Mouse (Mus musculus): ENCODE data around the gene Ncoa7. TPM values are rescaled to one million over a fixed set of nuclear protein-coding genes. Genes with fewer than 3 reads are reported as not detected.
A peak's percentile ranks its signal among the peaks of the same experiment; 100 is the strongest.

Ncoa7 gene
- polyA plus RNA-seq, 1 experiment from 2014 or later, result 16.6 TPM

- no peak for ATAC-seq (replicated peaks; ENCODE audit: low FRiP score)
- Histone ChIP-seq H3K27me3 (no peaks in the 10 kb centered on the region), H3K27ac (no peak overlapping the region), H3K36me3 (peaks cover 8% of the 10 kb centered on the region; the same call in 1 of the 2 replicates), H3K9me3 (replicated peaks) (no peaks in the 10 kb centered on the region), H3K9ac (no peak overlapping the region), H3K4me1 (0 out of 2 replicates have a peak, but pooled peaks cover 3% of the 10 kb centered on the region), H3K4me3 (replicated peaks) (no peak overlapping the region), H3K4me2 (no peak overlapping the region)
- WGBS, result 60% methylated on average over 3 of the region's 3 CpGs
Measured at GRCm38 (mm10) chr10:30778240-30778639, 24.9 kb downstream of the Ncoa7 start.

- H3K4me3 ChIP-seq (replicated peaks), result no peak overlapping the region
- no peaks in the 10 kb centered on the region for H3K27me3 ChIP-seq
- 0 out of 2 replicates have a peak, but pooled peaks cover 3% of the 10 kb centered on the region for H3K4me1 ChIP-seq
- H3K9me3 ChIP-seq (replicated peaks), result no peaks in the 10 kb centered on the region
- no peak; the same call in 1 of the 2 replicates for ATAC-seq (replicated peaks; ENCODE audit: low FRiP score)
- no peak overlapping the region for H3K9ac ChIP-seq
- H3K36me3 ChIP-seq, result peaks cover under 1% of the 10 kb centered on the region; the same call in 1 of the 2 replicates
- H3K27ac ChIP-seq, result no peak overlapping the region
- no peak overlapping the region for H3K4me2 ChIP-seq
- WGBS, result 79% methylated on average over 2 of the region's 2 CpGs
Measured at GRCm38 (mm10) chr10:30775987-30776386, 27.1 kb downstream of the Ncoa7 start.

GRCm38 (mm10) chr10:30775568-30775967 is 27.6 kb downstream of the Ncoa7 start:
- Histone ChIP-seq H3K9me3 (replicated peaks) (no peaks in the 10 kb centered on the region), H3K4me3 (replicated peaks) (no peak overlapping the region), H3K4me2 (no peak overlapping the region), H3K9ac (no peak overlapping the region), H3K36me3 (no peaks in the 10 kb centered on the region), H3K27ac (no peak overlapping the region), H3K27me3 (no peaks in the 10 kb centered on the region), H3K4me1 (0 out of 2 replicates have a peak, but pooled peaks cover 3% of the 10 kb centered on the region)
- WGBS, result 62% methylated on average over 5 of the region's 5 CpGs
- ATAC-seq (replicated peaks; ENCODE audit: low FRiP score), result peak; percentile 49; the same call in 1 of the 2 replicates

- H3K36me3 ChIP-seq, result no peaks in the 10 kb centered on the region
- H3K4me3 ChIP-seq (replicated peaks), result no peak overlapping the region
- no peak overlapping the region for H3K9ac ChIP-seq
- 80% methylated on average over 2 of the region's 2 CpGs for WGBS
- H3K9me3 ChIP-seq (replicated peaks), result no peaks in the 10 kb centered on the region
- no peak for ATAC-seq (replicated peaks; ENCODE audit: low FRiP score)
- 0 out of 2 replicates have a peak, but pooled peaks cover 3% of the 10 kb centered on the region for H3K4me1 ChIP-seq
- no peaks in the 10 kb centered on the region for H3K27me3 ChIP-seq
- H3K4me2 ChIP-seq, result no peak overlapping the region
- H3K27ac ChIP-seq, result no peak overlapping the region
Measured at GRCm38 (mm10) chr10:30774396-30774795, 28.7 kb downstream of the Ncoa7 start.

GRCm38 (mm10) chr10:30773181-30773580 is 29.9 kb downstream of the Ncoa7 start:
- no peak overlapping the region for H3K9ac ChIP-seq
- no peaks in the 10 kb centered on the region for H3K27me3 ChIP-seq
- no peaks in the 10 kb centered on the region for H3K36me3 ChIP-seq
- H3K9me3 ChIP-seq (replicated peaks), result no peaks in the 10 kb centered on the region
- WGBS, result 76% methylated on average over 5 of the region's 5 CpGs
- no peak overlapping the region for H3K4me2 ChIP-seq
- 0 out of 2 replicates have a peak, but pooled peaks cover 1% of the 10 kb centered on the region for H3K4me1 ChIP-seq
- ATAC-seq (replicated peaks; ENCODE audit: low FRiP score), result no peak
- no peak overlapping the region for H3K27ac ChIP-seq
- H3K4me3 ChIP-seq (replicated peaks), result no peak overlapping the region

GRCm38 (mm10) chr10:30771417-30772158 is 31.5 kb downstream of the Ncoa7 start:
- no peak overlapping the region for H3K9ac ChIP-seq
- H3K4me1 ChIP-seq, result no peaks in the 10 kb centered on the region
- no peak overlapping the region for H3K4me2 ChIP-seq
- H3K27ac ChIP-seq, result no peak overlapping the region
- no peak overlapping the region for H3K4me3 ChIP-seq (replicated peaks)
- H3K36me3 ChIP-seq, result no peaks in the 10 kb centered on the region
- H3K9me3 ChIP-seq (replicated peaks), result 0 out of 2 replicates have a peak, but pooled peaks cover 2% of the 10 kb centered on the region
- 82% methylated on average over 5 of the region's 5 CpGs for WGBS
- no peak for ATAC-seq (replicated peaks; ENCODE audit: low FRiP score)
- H3K27me3 ChIP-seq, result no peaks in the 10 kb centered on the region

- Histone ChIP-seq H3K9me3 (replicated peaks) (0 out of 2 replicates have a peak, but pooled peaks cover 3% of the 10 kb centered on the region), H3K9ac (no peak overlapping the region), H3K4me2 (no peak overlapping the region), H3K36me3 (0 out of 2 replicates have a peak, but pooled peaks cover 3% of the 10 kb centered on the region), H3K27ac (no peak overlapping the region), H3K4me1 (no peaks in the 10 kb centered on the region), H3K27me3 (no peaks in the 10 kb centered on the region), H3K4me3 (replicated peaks) (no peak overlapping the region)
- no peak for ATAC-seq (replicated peaks; ENCODE audit: low FRiP score)
- 94% methylated on average over 1 of the region's 1 CpGs for WGBS
Measured at GRCm38 (mm10) chr10:30768820-30769219, 34.3 kb downstream of the Ncoa7 start.

- 86% methylated on average over 3 of the region's 3 CpGs for WGBS
- no peak overlapping the region for H3K27ac ChIP-seq
Measured at GRCm38 (mm10) chr10:30768250-30768649, 34.9 kb downstream of the Ncoa7 start.

GRCm38 (mm10) chr10:30763179-30763770 is 39.9 kb downstream of the Ncoa7 start:
- H3K4me3 ChIP-seq (replicated peaks), result no peak overlapping the region
- no peaks in the 10 kb centered on the region; the same call in 1 of the 2 replicates for H3K4me1 ChIP-seq
- H3K9ac ChIP-seq, result no peak overlapping the region
- H3K36me3 ChIP-seq, result 0 out of 2 replicates have a peak, but pooled peaks cover 3% of the 10 kb centered on the region
- WGBS, result 75% methylated on average over 8 of the region's 8 CpGs
- ATAC-seq (replicated peaks; ENCODE audit: low FRiP score), result peak; percentile 93
- no peaks in the 10 kb centered on the region for H3K27me3 ChIP-seq
- H3K27ac ChIP-seq, result no peak overlapping the region
- H3K4me2 ChIP-seq, result no peak overlapping the region
- 0 out of 2 replicates have a peak, but pooled peaks cover 3% of the 10 kb centered on the region for H3K9me3 ChIP-seq (replicated peaks)

More at GRCm38 (mm10) chr10:30768250-30768649, 34.9 kb downstream of the Ncoa7 start:
- Histone ChIP-seq H3K27me3 (no peaks in the 10 kb centered on the region), H3K4me2 (no peak overlapping the region), H3K4me1 (no peaks in the 10 kb centered on the region), H3K36me3 (0 out of 2 replicates have a peak, but pooled peaks cover 3% of the 10 kb centered on the region), H3K4me3 (replicated peaks) (no peak overlapping the region), H3K9ac (no peak overlapping the region), H3K9me3 (replicated peaks) (0 out of 2 replicates have a peak, but pooled peaks cover 3% of the 10 kb centered on the region)
- ATAC-seq (replicated peaks; ENCODE audit: low FRiP score), result no peak

- peak; percentile 59; the same call in 1 of the 2 replicates for ATAC-seq (replicated peaks; ENCODE audit: low FRiP score)
- Histone ChIP-seq H3K36me3 (peaks cover 7% of the 10 kb centered on the region; the same call in 1 of the 2 replicates), H3K4me2 (no peak overlapping the region), H3K27ac (no peak overlapping the region; the same call in 1 of the 2 replicates), H3K4me1 (no peaks in the 10 kb centered on the region; the same call in 1 of the 2 replicates), H3K4me3 (replicated peaks) (no peak overlapping the region), H3K9ac (no peak overlapping the region), H3K9me3 (replicated peaks) (0 out of 2 replicates have a peak, but pooled peaks cover 3% of the 10 kb centered on the region), H3K27me3 (no peaks in the 10 kb centered on the region)
- 73% methylated on average over 4 of the region's 4 CpGs for WGBS
Measured at GRCm38 (mm10) chr10:30762284-30762964, 40.7 kb downstream of the Ncoa7 start.

- Histone ChIP-seq H3K4me1 (peaks cover 2% of the 10 kb centered on the region; the same call in 1 of the 2 replicates), H3K4me3 (replicated peaks) (no peak overlapping the region), H3K27ac (peak overlapping the region; percentile 54), H3K36me3 (peaks cover 4% of the 10 kb centered on the region; the same call in 1 of the 2 replicates), H3K9ac (no peak overlapping the region), H3K9me3 (replicated peaks) (no peaks in the 10 kb centered on the region), H3K4me2 (no peak overlapping the region), H3K27me3 (no peaks in the 10 kb centered on the region)
- whole genome bisulfite sequencing, result 75% methylated on average over 8 of the region's 8 CpGs
- no peak; the same call in 1 of the 2 replicates for ATAC-seq (replicated peaks; ENCODE audit: low FRiP score)
Measured at GRCm38 (mm10) chr10:30759360-30760147, 43.6 kb downstream of the Ncoa7 start.

Data from kidney, embryonic 15.5 days (tissue).